Mouse (Mus musculus) thymus, adult 2 months (tissue): ENCODE results near the gene Tekt1. TPM values are rescaled to one million over a fixed set of nuclear protein-coding genes. Genes with fewer than 3 reads are reported as not detected.

Experiments used
- DNase-seq: peaks from one replicate; pipeline ENCODE4 v3.0.0; 2021
- H3K27ac ChIP-seq: fragments of 200-500 bp; 2 replicates; pipeline ENCODE4 v1.5.1; 2012; ENCODE audit warnings: low read length, control low read depth; ENCODE audit not compliant: control insufficient read depth, insufficient read depth
- H3K27me3 ChIP-seq: fragments of 200-500 bp; 2 replicates; pipeline ENCODE4 v1.6.1; 2012; ENCODE audit warnings: mild to moderate bottlenecking, low read length, moderate library complexity, mixed read lengths; ENCODE audit not compliant: control insufficient read depth, insufficient read depth
- H3K36me3 ChIP-seq: fragments of 200-500 bp; 2 replicates; pipeline ENCODE4 v1.6.1; 2012; ENCODE audit warnings: mild to moderate bottlenecking, low read length, moderate library complexity; ENCODE audit not compliant: control insufficient read depth, insufficient read depth
- H3K4me1 ChIP-seq: fragments of 200-500 bp; replicated peaks from 2 replicates; pipeline ENCODE4 v1.6.1; 2012; ENCODE audit warnings: low read length; ENCODE audit not compliant: control insufficient read depth, insufficient read depth
- H3K4me3 ChIP-seq: fragments of 200-500 bp; 2 replicates; pipeline ENCODE4 v1.5.1; 2012; ENCODE audit warnings: mild to moderate bottlenecking, low read length, control low read depth, moderate library complexity; ENCODE audit not compliant: control insufficient read depth, insufficient read depth
- CTCF ChIP-seq: fragments of 200-500 bp; IDR thresholded peaks from 2 replicates; pipeline ENCODE4 v1.5.1; 2012; ENCODE audit warnings: mild to moderate bottlenecking, control low read depth, low read length, moderate library complexity, borderline replicate concordance; ENCODE audit not compliant: control insufficient read depth, poor library complexity, insufficient read depth; ENCODE audit errors: extremely low read depth
- POLR2A ChIP-seq: fragments of 200-500 bp; IDR thresholded peaks from 2 replicates; pipeline ENCODE4 v1.6.1; 2012; ENCODE audit warnings: mild to moderate bottlenecking, low read length, control low read depth, moderate library complexity; ENCODE audit not compliant: control insufficient read depth, poor library complexity, insufficient read depth; ENCODE audit errors: extremely low read depth
- WGBS: fragments of 180-500 bp; shearing (Covaris S2); methylation state at CpG from one replicate; pipeline ENCODE4 v1.1.7; 2018; 5-methylcytosine and 5-hydroxymethylcytosine counted together
- polyA plus RNA-seq: library from polyadenylated mRNA; depleted of rRNA; stranded (reverse); fragments of >200 nt; gene quantifications from 2 replicates; pipeline ENCODE4 v1.2.3, GENCODE M21; 2012; rRNA removed

Tekt1 gene
- polyA plus RNA-seq, 1 experiment = 0.27 TPM

DNA sequence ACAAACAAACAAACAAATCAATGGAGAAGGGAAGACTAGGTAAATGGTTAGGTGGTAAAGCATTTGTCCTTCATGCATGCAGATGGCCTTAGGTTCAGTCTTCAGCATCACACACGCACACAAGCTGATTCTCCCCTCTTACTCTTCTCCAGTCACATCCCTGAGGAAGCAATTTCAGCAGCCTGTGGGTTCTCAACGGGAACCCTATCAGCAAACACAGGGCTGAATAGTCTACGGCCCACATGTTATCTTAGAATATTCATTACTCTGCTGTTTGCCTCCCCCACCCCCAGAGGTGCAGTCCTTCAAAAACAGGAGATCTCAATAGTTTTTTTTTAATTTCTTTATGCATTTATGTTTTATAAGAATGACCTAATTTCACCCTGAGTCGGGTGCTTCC is 51.8 kb downstream of the Tekt1 start:
- peaks cover 3% of the 10 kb centered on the region; the same call in 1 of the 2 replicates for H3K27me3 ChIP-seq
- TF ChIP-seq CTCF = no peak
- TF ChIP-seq POLR2A = no peak
- 96% methylated on average over 4 of the region's 4 CpGs for WGBS
- no peaks in the 10 kb centered on the region for H3K4me1 ChIP-seq
- no peak overlapping the region for H3K27ac ChIP-seq
- H3K4me3 ChIP-seq = no peak overlapping the region
- no peak for DNase-seq
- H3K36me3 ChIP-seq = no peaks in the 10 kb centered on the region

DNA sequence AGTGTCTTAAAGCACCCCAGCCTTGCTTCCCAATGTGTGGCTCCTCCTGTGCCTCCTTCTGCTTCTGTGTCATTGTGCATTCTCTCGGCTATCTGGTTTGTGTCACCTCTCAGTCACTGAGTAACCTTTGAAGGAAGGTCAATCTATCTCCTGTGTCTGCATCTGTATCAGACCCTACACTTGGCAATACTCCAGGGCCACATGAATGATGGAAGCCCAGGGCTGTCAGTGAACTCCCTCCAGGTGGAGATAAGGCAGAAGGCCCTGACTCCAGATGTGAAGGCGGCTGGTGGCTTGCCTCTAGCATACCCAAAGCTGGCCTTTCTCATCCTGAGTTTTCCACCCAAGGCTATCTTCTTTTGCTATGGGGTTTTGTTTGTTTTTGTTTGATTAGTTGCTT is 53.3 kb downstream of the Tekt1 start:
- Histone ChIP-seq H3K4me3 (no peak overlapping the region), H3K27me3 (no peaks in the 10 kb centered on the region), H3K36me3 (no peaks in the 10 kb centered on the region; the same call in 1 of the 2 replicates), H3K4me1 (0 out of 2 replicates have a peak, but pooled peaks cover 3% of the 10 kb centered on the region), H3K27ac (no peak overlapping the region)
- 94% methylated on average over 2 of the region's 2 CpGs for whole genome bisulfite sequencing
- TF ChIP-seq POLR2A = no peak
- no peak for TF ChIP-seq CTCF
- no peak for DNase-seq

DNA sequence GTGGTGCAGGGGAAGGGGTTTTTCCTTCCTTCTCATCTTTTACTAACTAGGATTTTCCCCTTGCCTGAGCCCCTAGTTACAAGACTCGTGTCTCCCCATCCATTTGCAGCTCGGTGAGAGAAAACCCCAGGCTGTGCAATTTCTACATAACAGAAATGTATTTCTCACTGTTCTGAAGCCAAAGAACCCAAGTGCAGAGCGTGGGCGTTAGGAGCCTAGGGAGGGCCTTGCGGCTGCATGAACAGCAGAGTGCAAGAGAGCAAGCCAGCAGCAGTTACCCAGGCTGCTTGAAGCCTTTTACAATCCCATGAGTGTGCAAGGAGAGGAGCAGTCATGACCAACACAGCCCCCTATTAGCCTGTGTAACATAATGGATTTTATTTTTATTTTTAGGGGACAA is 54.8 kb downstream of the Tekt1 start:
- Histone ChIP-seq H3K36me3 (no peaks in the 10 kb centered on the region; the same call in 1 of the 2 replicates), H3K27me3 (no peaks in the 10 kb centered on the region), H3K4me1 (peaks cover 9% of the 10 kb centered on the region; the same call in 1 of the 2 replicates), H3K4me3 (no peak overlapping the region), H3K27ac (no peak overlapping the region)
- TF ChIP-seq CTCF (no peak), POLR2A (no peak)
- no peak for DNase-seq
- WGBS = 95% methylated on average over 5 of the region's 5 CpGs

DNA sequence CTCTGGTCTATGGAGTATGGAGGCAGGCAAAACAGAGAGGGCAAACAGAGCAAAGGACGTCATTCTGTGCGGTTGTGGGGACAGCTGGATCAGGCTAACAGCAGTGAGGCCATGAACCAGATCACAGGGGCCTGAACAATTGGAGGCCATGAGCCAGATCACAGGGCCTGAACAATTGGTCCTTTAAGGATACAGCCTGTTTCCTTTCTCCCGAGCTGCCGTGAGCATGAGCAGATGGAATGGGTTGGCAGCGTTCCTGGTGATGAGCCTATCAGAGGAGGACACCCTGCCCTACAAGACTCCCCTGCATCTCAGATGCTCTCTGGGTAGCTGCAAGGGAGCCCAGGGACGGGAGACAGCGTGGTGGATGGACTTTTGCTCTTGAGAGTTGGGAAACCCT is 60.0 kb downstream of the Tekt1 start:
- DNase-seq = no peak
- 69% methylated on average over 7 of the region's 7 CpGs for WGBS
- Histone ChIP-seq H3K36me3 (no peaks in the 10 kb centered on the region; the same call in 1 of the 2 replicates), H3K4me1 (peaks cover 27% of the 10 kb centered on the region), H3K4me3 (peak overlapping the region; percentile 95), H3K27me3 (no peaks in the 10 kb centered on the region), H3K27ac (no peak overlapping the region)
- TF ChIP-seq POLR2A (no peak), CTCF (no peak)

DNA sequence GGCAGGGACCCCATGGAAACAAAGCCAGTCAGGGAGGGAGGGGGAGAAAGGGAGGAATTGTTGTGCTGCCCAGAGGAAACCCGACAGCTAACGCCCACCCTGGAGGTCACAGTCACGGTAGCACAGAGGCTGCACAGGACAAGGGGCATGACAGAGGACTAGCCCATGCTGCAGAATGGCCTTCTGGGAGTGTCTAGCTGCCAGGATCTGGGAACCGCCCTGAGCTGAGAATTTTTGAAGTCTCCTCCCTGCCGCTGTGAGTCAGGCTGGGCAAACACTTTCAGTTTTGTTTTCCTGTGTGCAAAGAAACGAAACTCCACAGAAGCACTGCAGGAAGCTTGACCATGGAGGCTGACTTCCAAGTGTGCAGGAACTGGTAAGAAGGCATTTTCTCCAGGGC is 60.9 kb downstream of the Tekt1 start, which contains the start of gene Xaf1:
Gene Xaf1, plus strand, starts transcription at position 296 of the 400 bp plus-strand sequence.
- Histone ChIP-seq H3K4me1 (peaks cover 27% of the 10 kb centered on the region), H3K36me3 (no peaks in the 10 kb centered on the region; the same call in 1 of the 2 replicates), H3K27me3 (no peaks in the 10 kb centered on the region), H3K4me3 (peak within 1 kb of the TSS; percentile 95), H3K27ac (peak within 1 kb of the TSS; percentile 74)
- peak; percentile 44 for DNase-seq
- 1% methylated on average over 6 of the region's 6 CpGs for WGBS
- no peak for TF ChIP-seq CTCF
- no peak for TF ChIP-seq POLR2A

Other genes starting within 250 kb of the Tekt1 start
- gene Pitpnm3, start 226.7 kb downstream of the Tekt1 start, polyA plus RNA-seq = 0.92 and 1.1 TPM in 2 replicates
- 0.24 and 0.70 TPM in 2 replicates for gene Gm43951, start 155.6 kb downstream of the Tekt1 start, polyA plus RNA-seq
- gene 4933427D14Rik, start 155.0 kb downstream of the Tekt1 start, polyA plus RNA-seq = 12.0 and 12.6 TPM in 2 replicates
- 36.3 and 44.9 TPM in 2 replicates for gene Txndc17, start 154.9 kb downstream of the Tekt1 start, polyA plus RNA-seq
- gene Med31, start 146.8 kb downstream of the Tekt1 start, polyA plus RNA-seq = 7.2 and 10.4 TPM in 2 replicates
- gene Slc13a5, start 95.2 kb downstream of the Tekt1 start, polyA plus RNA-seq = 0.04 and 0.10 TPM in 2 replicates
- 39.3 and 46.0 TPM in 2 replicates for gene Xaf1, start 60.8 kb downstream of the Tekt1 start, polyA plus RNA-seq
- gene Fbxo39, start 48.0 kb downstream of the Tekt1 start, polyA plus RNA-seq = 0.18 and 0.26 TPM in 2 replicates
- gene Smtnl2, start 49.3 kb upstream of the Tekt1 start, polyA plus RNA-seq = 1.7 and 2.7 TPM in 2 replicates
- 4.0 and 4.3 TPM in 2 replicates for gene Ggt6, start 73.1 kb upstream of the Tekt1 start, polyA plus RNA-seq
- 57.1 and 67.8 TPM in 2 replicates for gene Mybbp1a, start 78.9 kb upstream of the Tekt1 start, polyA plus RNA-seq
- 8.9 and 10.6 TPM in 2 replicates for gene Spns2, start 127.5 kb upstream of the Tekt1 start, polyA plus RNA-seq
- gene Spns3, start 188.1 kb upstream of the Tekt1 start, polyA plus RNA-seq = 13.5 and 15.4 TPM in 2 replicates
- gene Ube2g1, start 244.8 kb upstream of the Tekt1 start, polyA plus RNA-seq = 13.3 and 14.8 TPM in 2 replicates